Mouse (Mus musculus): ENCODE measurements around the gene Slc7a1. TPM values are rescaled to one million over a fixed set of nuclear protein-coding genes. Genes with fewer than 3 reads are reported as not detected.
A peak's percentile ranks its signal among the peaks of the same experiment; 100 is the strongest.

The Slc7a1 gene
- polyA plus RNA-seq, 1 experiment from 2014 or later = 33.7 TPM

DNA sequence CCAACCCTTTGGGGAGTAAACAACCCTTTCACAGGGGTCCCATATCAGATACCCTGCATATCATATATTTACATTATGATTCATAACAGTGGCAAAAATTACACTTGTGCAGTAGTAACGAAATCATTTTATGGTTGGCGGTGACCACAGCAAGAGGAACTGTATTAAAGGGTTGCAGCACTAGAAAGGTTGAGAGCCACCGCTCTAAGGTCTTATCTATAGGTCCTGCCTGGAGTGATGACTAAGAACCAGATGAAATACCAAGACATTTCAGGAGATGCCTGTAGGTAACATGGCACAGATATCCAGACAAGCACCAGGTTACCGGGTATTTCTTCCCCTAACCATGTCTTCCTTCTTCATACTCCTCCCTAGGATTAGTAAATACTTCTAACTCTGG is 2.3 kb downstream of the Slc7a1 start:
- ChIA-PET CTCF (interaction anchor here (1.2 kb wide), 1 partner anchor 10 kb away, joined by 3 read pairs; no protein-coding TSS in a partner anchor), POLR2A (no interaction called here)
- no peak for TF ChIP-seq CTCF (IDR thresholded peaks at IDR 0.05)
- DNase-seq (ENCODE audit: low read depth, low spot score) (no peak), ATAC-seq (no peak)
- no peaks in the 10 kb centered on the region for H3K27me3 ChIP-seq
- in situ Hi-C loops (cut with MboI; ENCODE audit: low pct_unique_long_range_greater_than_20kb) = loop anchor here (5.0 kb wide), 2 partner anchors 50 to 65 kb away; no protein-coding TSS in a partner anchor

DNA sequence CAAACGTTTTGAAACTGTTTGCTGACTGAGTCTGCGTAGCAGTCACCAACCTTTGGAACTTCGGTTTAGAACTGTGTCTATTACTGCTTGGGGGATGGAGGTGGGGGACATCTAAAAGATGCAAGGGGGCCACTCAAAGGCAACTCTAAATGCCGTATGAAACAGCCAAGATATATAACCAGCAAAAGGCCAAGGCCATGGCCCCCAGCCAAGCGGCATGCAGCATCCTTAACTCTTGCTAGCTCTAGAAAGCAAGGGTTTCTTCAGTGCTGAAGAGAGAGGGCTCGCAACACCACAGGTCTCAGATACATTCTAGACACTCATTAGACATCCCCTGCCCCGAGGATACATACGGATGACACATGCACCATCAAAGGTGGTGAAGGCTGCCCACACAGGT is 6.4 kb downstream of the Slc7a1 start:
- no peaks in the 10 kb centered on the region for H3K27me3 ChIP-seq
- ATAC-seq (no peak), DNase-seq (ENCODE audit: low read depth, low spot score) (no peak)
- no peak for TF ChIP-seq CTCF (IDR thresholded peaks at IDR 0.05)
- POLR2A ChIA-PET = no interaction called here
- CTCF ChIA-PET = interaction anchor here (1.0 to 2.8 kb wide), 2 partner anchors 14 to 17 kb away, joined by 3 to 9 read pairs; no protein-coding TSS in a partner anchor
- in situ Hi-C loops (cut with MboI; ENCODE audit: low pct_unique_long_range_greater_than_20kb) = no loop called here

DNA sequence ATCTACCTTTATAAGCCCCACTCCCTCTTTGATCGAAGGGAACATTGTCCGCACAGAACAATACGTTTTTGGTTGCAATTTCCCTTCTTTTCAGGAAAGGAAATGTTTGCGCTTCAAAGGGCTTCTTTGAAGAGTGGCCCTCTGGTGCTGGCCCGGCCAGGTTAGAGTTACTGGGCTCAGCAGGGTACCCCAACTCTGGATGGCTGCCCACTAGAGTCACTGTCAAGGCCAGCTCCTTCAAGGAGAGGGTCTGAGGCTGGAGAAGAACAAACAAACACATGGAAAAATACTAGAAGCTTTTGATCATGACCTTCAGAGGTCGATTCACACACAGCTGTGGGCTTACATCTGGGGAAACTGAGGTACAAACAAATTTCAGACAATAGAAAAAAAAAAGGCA is 6.9 kb downstream of the Slc7a1 start:
- no peaks in the 10 kb centered on the region for H3K27me3 ChIP-seq
- ChIA-PET CTCF (interaction anchor here (2.8 kb wide), 1 partner anchor 14 kb away, joined by 9 read pairs; no protein-coding TSS in a partner anchor), POLR2A (no interaction called here)
- DNase-seq (ENCODE audit: low read depth, low spot score) = no peak
- no peak for ATAC-seq
- no peak for TF ChIP-seq CTCF (IDR thresholded peaks at IDR 0.05)
- in situ Hi-C loops (cut with MboI; ENCODE audit: low pct_unique_long_range_greater_than_20kb) = no loop called here

DNA sequence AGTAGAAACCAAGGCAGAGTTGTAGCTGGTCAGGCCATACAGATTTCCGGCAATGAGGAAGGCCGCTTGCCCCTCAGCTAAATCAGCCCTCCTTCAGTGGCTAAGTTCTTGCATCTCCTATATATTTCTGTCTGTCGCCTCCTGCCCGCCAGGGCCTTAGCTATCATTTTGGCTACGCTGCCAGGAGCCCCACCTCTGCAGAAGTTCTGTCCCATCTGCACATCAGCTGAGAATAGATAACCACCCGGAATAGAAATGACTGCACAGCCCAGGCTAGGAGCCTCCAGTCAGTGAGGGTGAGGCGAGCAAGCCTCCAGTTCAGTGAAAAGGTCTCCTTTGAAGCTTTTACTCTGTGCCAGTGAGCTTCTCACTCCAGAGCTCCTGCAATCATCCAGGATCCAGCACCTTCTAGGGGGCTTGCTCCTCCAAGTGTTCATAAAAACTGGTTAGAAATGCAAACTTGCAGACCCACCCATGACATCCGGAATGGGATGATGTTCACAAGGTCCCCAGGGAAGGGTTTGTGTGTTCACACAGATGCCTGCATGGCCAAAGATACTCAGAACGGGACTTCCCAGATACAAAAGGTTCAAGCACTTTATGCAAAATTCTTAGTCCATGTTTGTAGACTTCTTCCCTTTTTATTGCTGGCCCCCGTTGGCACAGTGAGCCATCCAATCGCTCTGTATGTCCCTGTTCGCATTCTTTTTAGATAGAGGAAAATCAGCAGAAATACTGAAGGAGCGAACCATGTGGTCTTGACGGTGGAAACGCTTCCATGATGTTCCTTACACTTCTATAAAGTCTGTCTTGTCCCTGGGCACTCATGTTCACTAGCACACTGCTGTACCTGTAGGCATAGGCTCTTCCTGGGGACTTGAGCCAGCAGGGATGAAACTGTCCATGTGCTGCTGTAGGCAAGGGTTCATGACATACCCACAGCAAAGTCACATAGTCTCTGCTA is 10.4 kb downstream of the Slc7a1 start:
- ATAC-seq = no peak
- in situ Hi-C loops (cut with MboI; ENCODE audit: low pct_unique_long_range_greater_than_20kb) = no loop called here
- no peaks in the 10 kb centered on the region for H3K27me3 ChIP-seq
- CTCF ChIA-PET = interaction anchor here (2.3 kb wide), 1 partner anchor 61 kb away, joined by 7 read pairs; no protein-coding TSS in a partner anchor
- no peak for TF ChIP-seq CTCF (IDR thresholded peaks at IDR 0.05)
- POLR2A ChIA-PET = no interaction called here
- DNase-seq (ENCODE audit: low read depth, low spot score) = no peak

DNA sequence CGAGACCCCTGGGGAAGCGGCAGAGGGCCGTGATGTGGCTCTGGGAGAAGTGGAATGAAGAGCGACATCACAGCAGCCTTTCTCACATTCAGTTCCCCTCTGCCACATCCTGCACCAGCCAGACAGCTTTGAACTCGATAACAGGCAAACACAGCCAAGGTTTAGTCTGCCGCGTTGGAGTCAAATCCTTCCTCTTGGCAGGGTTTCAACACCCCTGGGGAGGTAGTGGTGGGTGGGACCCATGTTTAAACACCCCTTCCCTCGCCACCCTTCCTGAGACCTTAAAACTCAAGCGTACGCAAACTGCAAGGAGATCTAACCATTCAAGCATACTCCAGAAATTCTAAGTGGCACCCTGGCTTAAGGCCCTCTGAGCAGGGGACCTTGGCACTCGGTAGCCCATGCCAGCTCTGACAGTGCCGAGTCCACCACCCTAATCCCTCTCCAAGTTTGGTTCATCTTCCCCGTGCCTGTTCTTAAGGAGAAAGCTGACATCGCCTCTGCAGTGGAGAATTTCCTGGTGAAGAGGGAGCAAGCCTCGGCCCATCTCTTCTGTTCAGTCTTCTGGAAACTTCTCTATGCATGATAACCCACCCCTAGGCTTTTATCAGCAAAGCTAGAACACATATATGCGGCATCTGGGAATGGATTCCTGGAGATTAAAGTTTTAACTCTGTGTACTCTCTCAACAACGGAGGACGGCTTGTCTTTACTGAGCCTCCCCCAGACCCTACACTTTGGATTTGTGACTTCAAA is 11.3 kb downstream of the Slc7a1 start:
- in situ Hi-C loops (cut with MboI; ENCODE audit: low pct_unique_long_range_greater_than_20kb) = no loop called here
- ATAC-seq (peak; percentile 56), DNase-seq (ENCODE audit: low read depth, low spot score) (peak; percentile 63)
- ChIA-PET CTCF (interaction anchor here (2.3 to 2.4 kb wide), 2 partner anchors 56 to 62 kb away, joined by 6 to 7 read pairs; no protein-coding TSS in a partner anchor), POLR2A (no interaction called here)
- TF ChIP-seq CTCF (IDR thresholded peaks at IDR 0.05) = no peak
- H3K27me3 ChIP-seq = no peaks in the 10 kb centered on the region

DNA sequence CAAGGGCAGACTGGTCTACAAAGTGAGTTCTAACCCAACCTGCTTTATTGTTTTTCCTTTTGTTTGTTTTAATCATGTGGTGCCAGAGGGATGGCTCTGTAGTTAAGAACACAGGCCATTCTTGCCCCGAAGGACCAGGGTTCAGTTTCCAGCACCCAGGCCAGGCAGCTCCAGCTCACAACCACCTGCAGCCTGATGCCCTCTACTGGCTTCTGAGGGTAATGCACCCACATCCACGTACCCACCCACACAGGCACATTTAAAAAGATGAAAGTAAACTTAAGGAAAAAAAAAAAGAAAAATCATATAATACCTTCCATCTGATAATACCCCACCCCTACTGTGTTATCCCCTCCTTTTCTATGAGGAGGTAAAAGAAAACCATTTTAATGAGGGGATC is 11.9 kb downstream of the Slc7a1 start:
- no peak for TF ChIP-seq CTCF (IDR thresholded peaks at IDR 0.05)
- in situ Hi-C loops (cut with MboI; ENCODE audit: low pct_unique_long_range_greater_than_20kb) = no loop called here
- no peaks in the 10 kb centered on the region for H3K27me3 ChIP-seq
- ChIA-PET CTCF (interaction anchor here (0.7 to 2.4 kb wide), 3 partner anchors 10 to 63 kb away, joined by 3 to 7 read pairs (median 6); no protein-coding TSS in a partner anchor), POLR2A (interaction anchor here (0.6 to 1.1 kb wide), 2 partner anchors 26 to 40 kb away, joined by 3 to 4 read pairs; no protein-coding TSS in a partner anchor)
- no peak for ATAC-seq
- DNase-seq (ENCODE audit: low read depth, low spot score) = no peak

DNA sequence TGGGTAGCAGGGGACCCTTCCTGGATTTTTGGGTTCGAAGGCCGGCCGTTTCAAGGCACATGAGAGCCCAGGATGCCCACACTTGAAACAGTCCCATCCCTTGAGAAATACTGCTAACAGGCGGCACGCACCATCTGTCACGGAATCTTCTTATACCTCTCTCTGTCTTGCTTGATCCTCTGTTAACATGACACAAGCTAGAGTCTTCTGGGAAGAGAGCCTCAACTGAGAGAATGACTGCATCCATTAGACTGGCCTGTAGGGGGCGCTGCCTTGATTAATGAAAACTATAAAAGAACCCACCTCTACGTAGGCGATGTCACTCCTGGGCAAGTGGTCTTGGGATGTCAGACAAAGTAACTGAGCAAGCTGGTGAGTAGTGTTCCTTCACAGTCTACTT is 13.2 kb downstream of the Slc7a1 start:
- peak; percentile 61 for TF ChIP-seq CTCF (IDR thresholded peaks at IDR 0.05)
- in situ Hi-C loops (cut with MboI; ENCODE audit: low pct_unique_long_range_greater_than_20kb) = no loop called here
- no peak for ATAC-seq
- ChIA-PET CTCF (interaction anchor here (0.8 to 2.4 kb wide), 3 partner anchors 26 to 54 kb away, joined by 3 to 6 read pairs (median 5); no protein-coding TSS in a partner anchor), POLR2A (interaction anchor here (1.1 kb wide), 1 partner anchor 38 kb away, joined by 4 read pairs; no protein-coding TSS in a partner anchor)
- DNase-seq (ENCODE audit: low read depth, low spot score) = no peak
- no peaks in the 10 kb centered on the region for H3K27me3 ChIP-seq

DNA sequence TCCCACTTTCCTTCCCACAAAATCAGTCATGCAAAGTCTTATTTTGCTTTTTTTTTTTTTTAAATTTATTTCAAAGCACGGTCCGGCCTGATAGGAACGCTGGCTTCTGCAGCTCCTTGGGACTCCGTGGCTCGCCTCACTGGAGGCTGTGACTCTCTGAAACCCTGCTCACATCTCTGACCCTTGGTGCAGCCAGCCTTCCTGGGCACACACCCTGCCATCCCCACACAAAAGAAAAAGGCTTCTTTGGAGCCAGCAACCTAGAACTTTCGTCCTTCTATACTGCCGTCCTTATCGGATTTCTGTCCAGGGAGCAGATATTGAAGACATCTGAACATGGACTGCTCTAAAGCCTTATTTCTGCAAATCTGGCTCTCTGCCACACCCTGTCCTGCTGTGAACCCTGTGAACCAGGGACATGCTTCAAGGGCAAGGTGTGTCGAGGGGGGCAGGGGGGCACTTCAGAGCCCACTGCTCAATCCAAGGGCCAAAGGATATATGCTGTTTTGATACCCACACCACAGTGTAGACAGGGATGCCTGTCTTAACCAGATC is 15.1 kb downstream of the Slc7a1 start:
- ATAC-seq = no peak
- ChIA-PET CTCF (no interaction called here), POLR2A (interaction anchor here (0.6 kb wide), 1 partner anchor 370 kb away, joined by 3 read pairs; no protein-coding TSS in a partner anchor)
- no peak for TF ChIP-seq CTCF (IDR thresholded peaks at IDR 0.05)
- in situ Hi-C loops (cut with MboI; ENCODE audit: low pct_unique_long_range_greater_than_20kb) = no loop called here
- H3K27me3 ChIP-seq = no peaks in the 10 kb centered on the region
- DNase-seq (ENCODE audit: low read depth, low spot score) = no peak

DNA sequence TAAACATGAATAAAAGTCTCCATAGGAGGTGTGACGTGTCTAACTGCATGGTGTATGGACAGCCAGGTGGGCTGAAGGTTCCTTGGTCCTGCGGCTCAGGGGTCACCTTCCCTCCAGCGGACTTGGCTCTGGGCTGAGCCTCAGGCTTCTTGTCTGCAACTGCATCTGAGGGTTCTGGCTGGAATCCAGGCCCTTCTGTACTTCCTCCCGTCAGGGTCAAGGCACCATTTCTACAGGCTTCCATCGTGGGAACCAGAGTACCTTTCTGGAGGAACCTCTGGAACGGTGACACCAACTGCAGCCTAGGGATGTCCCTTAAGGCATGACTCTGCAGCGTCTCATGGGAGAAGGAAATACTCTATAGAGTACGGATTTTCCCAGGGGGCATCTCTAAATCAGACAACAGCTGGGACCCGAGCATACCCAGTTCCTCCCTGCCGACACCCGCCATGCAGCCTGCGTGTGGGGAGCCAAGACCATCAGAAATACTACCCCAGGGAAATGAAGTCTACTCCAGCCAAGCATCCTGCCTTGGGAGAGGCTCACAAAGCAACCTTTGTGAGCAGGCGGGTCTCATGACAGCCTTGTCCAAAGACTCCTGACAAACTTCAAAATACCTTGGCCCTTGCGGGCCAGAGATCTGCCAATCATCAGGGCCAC is 15.7 kb downstream of the Slc7a1 start:
- no peaks in the 10 kb centered on the region for H3K27me3 ChIP-seq
- no peak for TF ChIP-seq CTCF (IDR thresholded peaks at IDR 0.05)
- CTCF ChIA-PET = interaction anchor here (0.7 to 1.1 kb wide), 2 partner anchors 36 to 66 kb away, joined by 3 read pairs; no protein-coding TSS in a partner anchor
- POLR2A ChIA-PET = interaction anchor here (0.6 kb wide), 1 partner anchor 371 kb away, joined by 3 read pairs; no protein-coding TSS in a partner anchor
- DNase-seq (ENCODE audit: low read depth, low spot score) (no peak), ATAC-seq (no peak)
- in situ Hi-C loops (cut with MboI; ENCODE audit: low pct_unique_long_range_greater_than_20kb) = no loop called here
